Mouse (Mus musculus) liver, embryonic 18 days (tissue): Measurements from ENCODE around the gene Mt1. TPM values are rescaled to one million over a fixed set of nuclear protein-coding genes. Genes with fewer than 3 reads are reported as not detected.

Experiments used
- polyA plus RNA-seq: library from polyadenylated mRNA; depleted of rRNA; stranded (reverse); fragments of >200 nt; gene quantifications from 2 replicates; pipeline ENCODE4 v1.2.3, GENCODE M21; 2012; rRNA removed

The Mt1 gene
- 1,348 and 3,546 TPM in 2 replicates for polyA plus RNA-seq

DNA sequence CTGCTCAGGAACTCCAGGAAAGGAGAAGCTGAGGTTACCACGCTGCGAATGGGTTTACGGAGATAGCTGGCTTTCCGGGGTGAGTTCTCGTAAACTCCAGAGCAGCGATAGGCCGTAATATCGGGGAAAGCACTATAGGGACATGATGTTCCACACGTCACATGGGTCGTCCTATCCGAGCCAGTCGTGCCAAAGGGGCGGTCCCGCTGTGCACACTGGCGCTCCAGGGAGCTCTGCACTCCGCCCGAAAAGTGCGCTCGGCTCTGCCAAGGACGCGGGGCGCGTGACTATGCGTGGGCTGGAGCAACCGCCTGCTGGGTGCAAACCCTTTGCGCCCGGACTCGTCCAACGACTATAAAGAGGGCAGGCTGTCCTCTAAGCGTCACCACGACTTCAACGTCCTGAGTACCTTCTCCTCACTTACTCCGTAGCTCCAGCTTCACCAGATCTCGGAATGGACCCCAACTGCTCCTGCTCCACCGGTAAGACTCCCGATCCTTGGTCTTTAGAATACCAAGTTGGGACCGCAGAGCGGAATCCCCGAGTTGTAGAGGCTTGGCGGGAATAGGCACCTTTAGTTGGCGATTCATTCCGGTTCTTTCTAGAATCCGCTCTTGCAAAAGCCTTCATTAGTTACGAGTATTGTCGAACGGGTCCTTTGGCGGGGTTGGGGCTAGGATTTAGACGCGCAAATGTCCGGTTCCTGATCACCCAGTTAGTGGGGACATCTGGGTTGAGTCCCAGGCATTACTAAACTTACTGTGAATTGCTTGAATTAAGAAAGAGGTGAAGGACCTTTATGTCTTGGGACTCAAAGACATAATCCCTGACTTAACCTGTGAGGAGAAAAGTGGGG, at the start of gene Mt1:
Mt1 (plus strand) TSS at position 226 of the 856 bp plus-strand sequence.

GRCm38 (mm10) chr8:94136933-94137332, 41.9 kb upstream of the Mt1 start, which contains the start of gene Mt4:
Mt4 (plus strand) TSS chr8:94137197.

GRCm38 (mm10) chr8:94152513-94153300, 26.2 kb upstream of the Mt1 start, which contains the start of gene Mt3:
Mt3 (plus strand) TSS chr8:94152607.

DNA sequence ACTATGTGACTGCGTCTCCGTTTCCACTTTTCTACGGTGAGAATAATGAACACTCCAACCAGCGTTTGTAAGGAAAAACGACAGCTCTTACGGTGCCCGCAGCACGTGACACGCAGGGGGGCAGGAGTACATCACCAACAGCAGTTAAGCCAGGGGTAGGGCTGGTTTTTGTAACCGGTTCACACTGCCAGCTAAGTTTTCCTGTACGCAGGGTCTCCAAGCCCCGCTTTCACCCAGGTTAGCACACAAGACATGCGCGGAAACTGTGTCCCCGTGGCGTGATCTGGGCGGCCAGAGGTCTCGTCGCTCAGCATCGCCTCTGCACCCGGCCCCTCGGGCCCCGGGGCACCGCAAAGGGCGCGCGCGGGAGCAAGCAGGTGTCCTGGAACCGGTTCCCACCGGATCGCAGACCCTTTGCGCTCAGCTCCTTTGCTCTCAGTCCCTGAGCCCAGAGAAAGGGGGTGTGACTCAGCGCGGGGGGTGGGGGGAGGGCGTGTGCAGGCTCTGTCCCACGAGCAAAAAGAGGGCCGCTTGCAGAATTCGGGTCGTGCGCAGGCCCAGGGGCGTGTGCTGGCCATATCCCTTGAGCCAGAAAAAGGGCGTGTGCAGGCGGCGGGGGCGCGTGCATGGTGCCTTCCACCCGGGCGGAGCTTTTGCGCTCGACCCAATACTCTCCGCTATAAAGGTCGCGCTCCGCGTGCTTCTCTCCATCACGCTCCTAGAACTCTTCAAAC, 6.6 kb upstream of the Mt1 start, which contains the start of gene Mt2:
Mt2 (plus strand) TSS at position 590 of the 734 bp plus-strand sequence.

DNA sequence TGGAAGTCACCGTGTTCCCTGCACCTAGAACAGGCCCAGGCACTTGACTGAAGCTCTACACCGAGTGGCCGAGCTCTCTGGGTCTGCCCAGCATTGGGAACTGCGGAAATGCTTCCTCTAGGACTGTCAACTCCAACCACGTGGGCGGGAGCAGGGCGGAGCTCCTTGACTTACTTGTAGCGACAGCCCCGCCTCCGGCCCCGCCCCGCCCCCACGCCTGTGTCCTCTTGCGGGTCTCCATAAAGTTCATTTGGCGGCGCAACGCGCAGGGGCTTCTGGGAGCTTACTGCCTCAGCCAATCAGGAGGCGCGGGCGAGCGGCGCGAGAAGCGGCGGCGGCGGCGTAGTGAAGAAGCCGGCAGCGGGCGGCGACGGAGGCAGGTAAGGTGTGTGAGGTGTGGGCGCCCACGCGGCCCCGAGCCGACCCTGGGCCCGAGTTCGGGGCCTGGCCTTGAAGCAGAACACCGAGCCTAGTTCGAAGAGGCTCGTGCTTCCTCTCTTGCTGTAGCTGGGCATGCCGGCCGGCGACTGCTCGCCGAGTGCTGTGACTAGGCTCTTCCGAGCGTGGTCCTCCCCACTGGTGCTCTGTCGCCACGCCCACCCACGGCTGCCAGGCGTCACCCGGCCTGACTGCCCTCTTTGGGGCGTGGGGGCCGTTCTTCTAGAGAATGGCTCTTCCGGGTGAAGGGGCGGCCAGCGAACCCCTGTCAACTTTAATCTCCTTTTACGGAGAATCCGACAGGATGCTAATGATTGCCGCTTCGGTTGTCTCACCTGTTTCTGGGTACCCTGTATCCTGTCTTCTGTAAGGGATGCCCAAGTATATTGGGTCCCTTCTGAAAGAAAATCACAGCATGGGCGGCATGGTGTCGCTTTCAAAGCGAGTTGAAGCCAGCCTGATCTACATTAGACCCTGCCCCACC, 35.6 kb downstream of the Mt1 start, which contains the start of gene Nup93:
Nup93 (plus strand) TSS at position 313 of the 922 bp plus-strand sequence.

Other genes starting within 250 kb of the Mt1 start
- 47.1 and 50.3 TPM in 2 replicates for gene Amfr, start 166.2 kb upstream of the Mt1 start, polyA plus RNA-seq
- 38.1 and 40.6 TPM in 2 replicates for gene Nudt21, start 142.1 kb upstream of the Mt1 start, polyA plus RNA-seq
- gene Ogfod1, start 141.9 kb upstream of the Mt1 start, polyA plus RNA-seq = 3.5 and 4.5 TPM in 2 replicates
- 3.0 and 3.5 TPM in 2 replicates for gene Bbs2, start 80.2 kb upstream of the Mt1 start, polyA plus RNA-seq
- not detected in 2 replicates for gene Mt4, start 41.9 kb upstream of the Mt1 start, polyA plus RNA-seq
- gene Mt3, start 26.5 kb upstream of the Mt1 start, polyA plus RNA-seq = not detected in 2 replicates
- 484 and 1,170 TPM in 2 replicates for gene Mt2, start 6.4 kb upstream of the Mt1 start, polyA plus RNA-seq
- 13.2 and 14.5 TPM in 2 replicates for gene Nup93, start 35.5 kb downstream of the Mt1 start, polyA plus RNA-seq
- 1.1 and 1.4 TPM in 2 replicates for gene Slc12a3, start 150.1 kb downstream of the Mt1 start, polyA plus RNA-seq
- gene Herpud1, start 207.4 kb downstream of the Mt1 start, polyA plus RNA-seq = 225 and 236 TPM in 2 replicates